Mouse (Mus musculus) testis, adult 2 months (tissue): ENCODE measurements at regions not wholly inside any gene's neighbourhood (a gene's known extent, or its start where the extent isn't known, plus 50 kb on each side); places are given as distances from the start of the nearest gene placed in this dataset.
"Not testable (repeated sequence)": the region's sequence is repeated elsewhere in the genome, so short reads cannot be mapped to it uniquely, and the experiment has no call there.

Source experiments
- CTCF ChIP-seq: fragments of 200-500 bp; IDR thresholded peaks from 2 replicates; pipeline ENCODE4 v1.5.1; 2012; ENCODE audit warnings: low read depth, mild to moderate bottlenecking, inconsistent platforms, low read length, moderate library complexity; ENCODE audit not compliant: control insufficient read depth, insufficient read depth, insufficient replicate concordance
- POLR2A ChIP-seq: fragments of 200-500 bp; IDR thresholded peaks from 2 replicates; pipeline ENCODE4 v1.6.1; 2012; ENCODE audit warnings: low read depth, mild to moderate bottlenecking, inconsistent platforms, low read length, moderate library complexity; ENCODE audit not compliant: control insufficient read depth

GRCm38 (mm10) chrX:12317488-12317887 is 157.3 kb upstream of the Bcor start:
- not testable (repeated sequence) for TF ChIP-seq POLR2A, CTCF
